Mouse (Mus musculus): ENCODE results near the gene Shq1. TPM values are rescaled to one million over a fixed set of nuclear protein-coding genes. Genes with fewer than 3 reads are reported as not detected.

The Shq1 gene
- polyA plus RNA-seq, 1 experiment = 4.6 TPM

DNA sequence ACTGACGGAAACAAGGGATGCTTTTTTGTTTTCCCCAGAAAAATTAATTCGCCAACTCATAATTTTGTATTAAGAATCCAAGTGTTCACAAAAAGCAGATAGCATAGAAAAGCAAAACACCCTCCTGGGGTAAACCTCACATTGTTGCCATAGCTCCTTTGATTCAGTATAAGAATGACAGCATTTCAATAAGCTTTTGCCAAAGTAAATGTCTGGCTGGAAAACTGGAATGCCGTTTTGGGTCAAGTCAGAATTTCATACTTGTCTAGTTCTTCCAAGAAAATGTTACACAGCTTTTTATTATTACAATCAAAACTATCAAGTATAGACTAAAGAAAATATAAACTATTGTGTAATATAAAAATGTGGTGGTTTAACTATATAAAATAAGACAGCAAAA lies 61.7 kb downstream of the Shq1 start:
- Histone ChIP-seq H3K36me3 (ENCODE audit: control insufficient read depth, insufficient read depth, low read length) (no peaks in the 10 kb centered on the region), H3K4me1 (ENCODE audit: control insufficient read depth, insufficient read depth, low read length) (no peaks in the 10 kb centered on the region), H3K27ac (ENCODE audit: insufficient read depth, low read depth, low read length) (no peak overlapping the region), H3K27me3 (replicated peaks; ENCODE audit: control insufficient read depth, insufficient read depth, low read length) (no peaks in the 10 kb centered on the region), H3K4me3 (ENCODE audit: insufficient read depth, low read depth, low read length) (no peak overlapping the region)
- no peak for DNase-seq
- TF ChIP-seq CTCF (conservative IDR thresholded peaks at IDR 0.05; ENCODE audit: insufficient read depth, insufficient read length, low read depth, low read length) (no peak), POLR2A (IDR thresholded peaks at IDR 0.05; ENCODE audit: low read depth, low read length) (no peak)
- WGBS = 87% methylated on average over 3 of the region's 3 CpGs

DNA sequence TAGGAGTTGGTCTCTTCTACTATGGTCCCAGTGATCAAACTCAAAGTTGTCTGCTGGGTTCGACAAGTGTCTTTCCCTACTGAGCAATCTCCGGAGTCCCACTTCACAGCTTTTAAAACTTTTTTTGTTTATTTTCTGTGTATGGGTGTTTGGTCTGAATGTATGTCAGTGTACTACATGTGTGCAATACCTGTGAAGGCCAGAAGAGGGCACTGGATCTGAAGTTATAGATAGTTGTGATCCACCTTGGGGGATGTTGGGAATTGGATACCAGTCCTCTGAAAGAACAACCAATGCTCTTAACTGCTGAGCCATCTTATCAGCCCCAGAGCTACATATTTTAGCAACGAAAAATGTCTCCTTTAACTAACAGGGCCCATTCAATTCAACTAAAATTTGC lies 62.5 kb downstream of the Shq1 start:
- TF ChIP-seq POLR2A (IDR thresholded peaks at IDR 0.05; ENCODE audit: low read depth, low read length) (no peak), CTCF (conservative IDR thresholded peaks at IDR 0.05; ENCODE audit: insufficient read depth, insufficient read length, low read depth, low read length) (no peak)
- Histone ChIP-seq H3K4me1 (ENCODE audit: control insufficient read depth, insufficient read depth, low read length) (no peaks in the 10 kb centered on the region), H3K27ac (ENCODE audit: insufficient read depth, low read depth, low read length) (no peak overlapping the region), H3K27me3 (replicated peaks; ENCODE audit: control insufficient read depth, insufficient read depth, low read length) (no peaks in the 10 kb centered on the region), H3K4me3 (ENCODE audit: insufficient read depth, low read depth, low read length) (no peak overlapping the region), H3K36me3 (ENCODE audit: control insufficient read depth, insufficient read depth, low read length) (no peaks in the 10 kb centered on the region)
- WGBS = 96% methylated on average over 3 of the region's 3 CpGs
- peak; percentile 29 for DNase-seq

DNA sequence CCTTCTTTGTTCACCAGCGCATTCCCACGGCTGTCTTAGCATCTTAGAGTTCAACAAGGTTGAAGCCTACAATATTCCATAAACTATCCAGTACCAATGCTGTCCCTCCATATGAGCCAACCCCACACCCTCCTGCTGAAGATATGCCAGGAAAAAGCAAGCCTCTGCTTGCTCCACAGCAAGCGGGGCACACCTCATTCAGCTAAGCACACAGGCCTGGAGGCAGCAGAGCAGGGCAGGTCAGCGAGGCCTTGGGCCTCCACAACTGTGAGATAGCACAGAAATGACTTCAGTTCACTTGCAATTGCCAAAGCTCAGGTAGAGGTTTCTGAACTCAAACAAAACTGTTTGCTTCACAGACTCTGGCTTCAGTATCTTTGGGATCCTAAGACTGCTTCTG lies 64.2 kb downstream of the Shq1 start:
- Histone ChIP-seq H3K4me1 (ENCODE audit: control insufficient read depth, insufficient read depth, low read length) (no peaks in the 10 kb centered on the region), H3K4me3 (ENCODE audit: insufficient read depth, low read depth, low read length) (no peak overlapping the region), H3K27me3 (replicated peaks; ENCODE audit: control insufficient read depth, insufficient read depth, low read length) (no peaks in the 10 kb centered on the region), H3K27ac (ENCODE audit: insufficient read depth, low read depth, low read length) (no peak overlapping the region), H3K36me3 (ENCODE audit: control insufficient read depth, insufficient read depth, low read length) (no peaks in the 10 kb centered on the region)
- no peak for DNase-seq
- 91% methylated on average over 4 of the region's 4 CpGs for WGBS
- TF ChIP-seq CTCF (conservative IDR thresholded peaks at IDR 0.05; ENCODE audit: insufficient read depth, insufficient read length, low read depth, low read length) (no peak), POLR2A (IDR thresholded peaks at IDR 0.05; ENCODE audit: low read depth, low read length) (no peak)

DNA sequence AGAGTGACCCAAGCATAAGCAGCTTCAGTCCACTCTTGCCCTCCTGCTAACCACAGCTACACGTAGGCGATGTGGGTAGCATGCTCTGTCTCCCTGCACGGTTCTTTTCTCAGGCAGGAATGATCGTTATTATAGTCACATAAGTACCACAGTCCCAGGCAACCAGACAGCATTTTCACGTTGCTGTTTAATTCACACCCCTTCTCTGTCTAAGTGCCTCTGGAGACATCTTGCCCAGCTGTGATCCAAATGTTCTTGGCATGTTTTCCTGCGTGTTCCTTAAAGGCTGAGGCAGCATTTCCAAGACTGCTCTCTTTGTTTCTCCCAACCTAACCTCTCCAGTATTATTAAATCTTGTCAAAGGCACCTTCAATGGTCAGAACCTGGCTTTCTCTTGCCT lies 67.3 kb downstream of the Shq1 start:
- no peak overlapping the region for H3K4me3 ChIP-seq (ENCODE audit: insufficient read depth, low read depth, low read length)
- no peak overlapping the region for H3K27ac ChIP-seq (ENCODE audit: insufficient read depth, low read depth, low read length)
- H3K36me3 ChIP-seq (ENCODE audit: control insufficient read depth, insufficient read depth, low read length) = no peaks in the 10 kb centered on the region
- no peaks in the 10 kb centered on the region for H3K4me1 ChIP-seq (ENCODE audit: control insufficient read depth, insufficient read depth, low read length)
- 80% methylated on average over 6 of the region's 6 CpGs for WGBS
- no peaks in the 10 kb centered on the region for H3K27me3 ChIP-seq (replicated peaks; ENCODE audit: control insufficient read depth, insufficient read depth, low read length)
- no peak for DNase-seq
- no peak for TF ChIP-seq POLR2A (IDR thresholded peaks at IDR 0.05; ENCODE audit: low read depth, low read length)
- no peak for TF ChIP-seq CTCF (conservative IDR thresholded peaks at IDR 0.05; ENCODE audit: insufficient read depth, insufficient read length, low read depth, low read length)

DNA sequence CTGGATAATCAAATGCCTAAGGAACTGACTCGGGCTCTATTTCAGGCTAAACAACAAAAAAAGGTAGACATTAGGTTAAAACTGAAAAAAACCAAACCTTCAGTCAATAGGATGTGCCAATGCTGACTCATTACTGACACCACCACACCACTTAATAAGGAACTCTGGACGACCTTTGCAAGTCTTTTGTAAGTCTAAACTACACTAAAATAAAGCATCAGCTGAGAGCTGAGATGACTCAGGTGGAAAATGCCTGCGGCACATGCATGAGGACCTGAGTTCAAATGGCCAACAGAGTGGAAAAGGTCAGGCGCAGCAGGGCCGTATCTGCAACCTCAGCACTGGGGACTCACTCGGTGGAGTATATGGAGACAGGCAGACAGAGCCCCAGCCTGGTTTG lies 69.3 kb downstream of the Shq1 start:
- Histone ChIP-seq H3K4me3 (ENCODE audit: insufficient read depth, low read depth, low read length) (no peak overlapping the region), H3K27ac (ENCODE audit: insufficient read depth, low read depth, low read length) (no peak overlapping the region), H3K4me1 (ENCODE audit: control insufficient read depth, insufficient read depth, low read length) (no peaks in the 10 kb centered on the region), H3K27me3 (replicated peaks; ENCODE audit: control insufficient read depth, insufficient read depth, low read length) (no peaks in the 10 kb centered on the region), H3K36me3 (ENCODE audit: control insufficient read depth, insufficient read depth, low read length) (no peaks in the 10 kb centered on the region)
- DNase-seq = no peak
- no peak for TF ChIP-seq CTCF (conservative IDR thresholded peaks at IDR 0.05; ENCODE audit: insufficient read depth, insufficient read length, low read depth, low read length)
- TF ChIP-seq POLR2A (IDR thresholded peaks at IDR 0.05; ENCODE audit: low read depth, low read length) = no peak
- 86% methylated on average over 6 of the region's 6 CpGs for WGBS

DNA sequence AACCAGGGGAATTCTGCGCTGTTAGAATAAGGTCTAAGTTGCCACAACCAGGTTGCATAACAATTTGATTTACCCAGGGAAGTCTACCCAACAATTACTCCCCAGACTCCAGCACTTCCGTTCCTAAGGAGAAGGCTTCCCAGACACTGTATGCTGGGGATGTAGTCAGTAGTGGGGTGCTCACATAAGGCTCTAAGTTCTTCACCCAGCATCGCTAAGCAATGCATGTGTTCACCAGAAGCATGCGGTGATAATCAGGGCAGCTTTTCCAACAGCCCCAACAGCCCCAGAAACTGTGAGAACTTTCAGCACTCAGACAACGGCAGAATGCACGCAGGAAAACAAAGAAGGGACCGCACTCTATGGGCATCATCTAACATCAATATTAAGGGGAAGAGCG lies 77.1 kb downstream of the Shq1 start:
- Histone ChIP-seq H3K27ac (ENCODE audit: insufficient read depth, low read depth, low read length) (no peak overlapping the region), H3K27me3 (replicated peaks; ENCODE audit: control insufficient read depth, insufficient read depth, low read length) (no peaks in the 10 kb centered on the region), H3K4me1 (ENCODE audit: control insufficient read depth, insufficient read depth, low read length) (no peaks in the 10 kb centered on the region), H3K36me3 (ENCODE audit: control insufficient read depth, insufficient read depth, low read length) (no peaks in the 10 kb centered on the region), H3K4me3 (ENCODE audit: insufficient read depth, low read depth, low read length) (no peak overlapping the region)
- DNase-seq = no peak
- TF ChIP-seq CTCF (conservative IDR thresholded peaks at IDR 0.05; ENCODE audit: insufficient read depth, insufficient read length, low read depth, low read length) = no peak
- no peak for TF ChIP-seq POLR2A (IDR thresholded peaks at IDR 0.05; ENCODE audit: low read depth, low read length)
- WGBS = 91% methylated on average over 8 of the region's 8 CpGs

DNA sequence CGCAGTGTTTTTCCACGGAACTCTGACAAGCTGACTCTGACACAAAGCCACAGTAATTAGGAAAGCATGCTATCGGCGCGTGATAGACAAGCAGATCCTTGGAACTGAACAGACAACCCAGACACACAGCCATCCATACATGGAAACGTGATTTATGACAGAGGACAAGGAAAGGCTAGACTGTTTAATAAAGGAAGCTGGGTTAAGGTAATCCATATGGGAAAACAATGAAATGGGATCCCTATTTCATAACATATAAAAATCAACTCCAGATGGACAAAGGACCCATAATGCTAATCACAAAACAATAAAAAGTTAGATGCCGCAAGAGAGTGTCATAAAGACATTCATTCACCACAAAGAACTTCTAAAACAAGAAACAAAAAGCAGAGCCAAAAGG lies 78.0 kb downstream of the Shq1 start:
- no peak for TF ChIP-seq CTCF (conservative IDR thresholded peaks at IDR 0.05; ENCODE audit: insufficient read depth, insufficient read length, low read depth, low read length)
- TF ChIP-seq POLR2A (IDR thresholded peaks at IDR 0.05; ENCODE audit: low read depth, low read length) = no peak
- H3K36me3 ChIP-seq (ENCODE audit: control insufficient read depth, insufficient read depth, low read length) = no peaks in the 10 kb centered on the region
- no peak overlapping the region for H3K27ac ChIP-seq (ENCODE audit: insufficient read depth, low read depth, low read length)
- no peaks in the 10 kb centered on the region for H3K27me3 ChIP-seq (replicated peaks; ENCODE audit: control insufficient read depth, insufficient read depth, low read length)
- H3K4me1 ChIP-seq (ENCODE audit: control insufficient read depth, insufficient read depth, low read length) = no peaks in the 10 kb centered on the region
- no peak overlapping the region for H3K4me3 ChIP-seq (ENCODE audit: insufficient read depth, low read depth, low read length)
- 85% methylated on average over 7 of the region's 7 CpGs for WGBS
- DNase-seq = no peak

DNA sequence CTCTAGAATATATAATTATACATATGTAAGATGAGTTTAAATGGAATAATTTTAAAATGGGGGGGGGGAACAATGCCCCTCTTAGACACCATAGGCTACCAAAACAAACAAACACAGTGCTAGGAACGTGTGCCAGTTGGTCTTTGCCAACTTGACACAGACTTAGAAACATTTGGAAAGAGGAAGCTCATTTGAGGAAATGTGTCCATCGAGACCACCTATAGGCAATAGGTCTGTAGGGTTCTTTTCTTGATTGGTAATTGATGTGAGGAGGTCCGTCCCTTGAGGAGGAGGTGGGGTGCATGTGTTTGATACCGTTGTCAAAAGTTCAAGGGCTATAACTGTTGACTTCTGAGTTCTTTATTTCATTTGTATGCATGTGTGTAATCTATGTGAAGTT lies 80.4 kb downstream of the Shq1 start:
- no peak overlapping the region for H3K4me3 ChIP-seq (ENCODE audit: insufficient read depth, low read depth, low read length)
- no peak for TF ChIP-seq POLR2A (IDR thresholded peaks at IDR 0.05; ENCODE audit: low read depth, low read length)
- no peaks in the 10 kb centered on the region for H3K36me3 ChIP-seq (ENCODE audit: control insufficient read depth, insufficient read depth, low read length)
- H3K4me1 ChIP-seq (ENCODE audit: control insufficient read depth, insufficient read depth, low read length) = no peaks in the 10 kb centered on the region
- 83% methylated on average over 4 of the region's 4 CpGs for WGBS
- H3K27ac ChIP-seq (ENCODE audit: insufficient read depth, low read depth, low read length) = no peak overlapping the region
- H3K27me3 ChIP-seq (replicated peaks; ENCODE audit: control insufficient read depth, insufficient read depth, low read length) = no peaks in the 10 kb centered on the region
- DNase-seq = no peak

All from kidney, adult 2 months (tissue).